Mouse (Mus musculus) erythroblast, embryonic 14.5 days (primary cell): ENCODE results near the gene Zfp61.

ENCODE experiments used
- GATA1 ChIP-seq: IDR thresholded peaks from 2 replicates; pipeline ENCODE4 v1.6.1; 2012; ENCODE audit warnings: low read length, inconsistent platforms, mixed read lengths
- TAL1 ChIP-seq: IDR thresholded peaks from 3 replicates; pipeline ENCODE4 v1.6.1; 2012; ENCODE audit warnings: low read length, inconsistent platforms, mixed read lengths

DNA sequence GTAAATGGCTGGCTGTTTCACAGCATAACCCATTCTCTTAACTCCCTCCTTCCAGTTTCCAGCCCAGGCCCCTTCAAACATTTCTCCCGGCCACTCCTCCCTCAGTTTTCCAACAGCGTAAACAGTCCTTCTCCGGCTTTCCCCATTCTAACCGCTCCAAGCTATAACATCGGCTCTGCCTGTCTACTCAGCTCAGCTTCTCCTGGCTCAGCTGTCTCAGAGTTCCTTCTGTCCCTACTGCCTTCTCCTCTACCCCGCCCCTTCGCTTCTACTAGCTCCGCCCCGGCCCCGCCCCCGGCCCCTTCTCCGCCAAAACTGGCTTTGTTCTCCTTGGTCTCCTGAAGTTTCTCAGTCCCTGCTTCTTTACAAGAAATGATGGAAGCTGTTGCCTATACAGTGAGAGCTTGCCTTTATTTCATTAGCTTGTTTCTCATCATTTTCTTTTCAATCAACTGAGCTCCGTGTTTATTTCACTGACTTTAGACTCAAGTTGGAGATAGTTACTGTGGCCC, at the start of gene Zfp61:
- TF ChIP-seq GATA1 (no peak), TAL1 (no peak)
